ENCODE assay signal across 8 mouse cellular contexts in the genomic region with DNA sequence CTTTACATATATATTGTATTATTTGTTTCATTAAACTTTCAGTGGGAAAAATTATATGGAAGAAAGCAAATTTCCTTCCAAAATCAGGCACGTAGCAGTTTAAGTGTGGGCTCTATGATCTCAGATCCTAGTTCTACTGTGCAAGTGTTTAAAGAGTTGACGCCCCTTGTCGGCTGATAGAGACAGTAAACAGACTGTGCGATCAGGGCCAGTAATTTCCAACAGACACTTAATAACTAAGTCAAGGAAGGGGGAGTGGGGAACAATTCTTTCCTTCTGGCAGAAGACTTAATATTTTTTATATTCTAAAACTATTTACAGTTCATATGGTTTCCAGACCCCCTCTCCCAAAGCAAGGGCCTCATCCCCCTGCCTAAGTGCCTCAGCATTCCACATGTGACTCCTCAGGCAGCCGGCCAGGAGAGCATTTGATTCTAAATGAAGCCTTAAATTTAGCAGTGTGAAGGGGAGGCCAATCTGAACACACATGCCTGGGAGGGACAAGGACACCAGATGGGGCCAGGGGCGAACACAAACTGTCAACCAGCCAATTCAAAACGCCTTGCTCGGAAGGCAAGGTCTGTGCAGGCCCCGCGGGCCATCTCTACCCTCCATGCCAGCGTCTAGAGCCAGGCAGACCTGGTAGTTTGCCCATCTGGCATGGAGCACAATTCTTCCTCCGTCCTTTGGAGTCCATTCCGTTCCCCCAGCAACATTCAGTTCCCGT. TPM values are rescaled to one million over a fixed set of nuclear protein-coding genes. Genes with fewer than 3 reads are reported as not detected.
DNase-seq lines count a peak whose midpoint lies in the region; ATAC-seq lines count a peak whose summit lies in the region.

No protein-coding gene starts in this region.

- DNase-seq in adrenal gland, postnatal 10 days, result peak; percentile 66
- DNase-seq in adrenal gland, adult 18-20 months (ENCODE audit: low spot score in 2 of 2), result no peak
- DNase-seq in urinary bladder, postnatal 14 days (ENCODE audit: low spot score), result peak; percentile 17
- no peak for DNase-seq in urinary bladder, postnatal 25 days (ENCODE audit: low spot score)
- DNase-seq in left cerebral cortex, postnatal 25 days (ENCODE audit: low spot score in 2 of 2), result peak; percentile 9 to 53
- peak; percentile 19 for DNase-seq in right cerebral cortex, adult 18-20 months
- DNase-seq in thymus, adult 18-20 months, result no peak

- peak overlapping the region; percentile 47; the same call in 1 of the 2 replicates for H3K9ac ChIP-seq in heart, embryonic 14.5 days (ENCODE audit: low read length)

- intact Hi-C loops in left cerebral cortex, postnatal 25 days (cut with DNase I), result loop anchor here (1.0 kb wide), 1 partner anchor 21 kb away; no protein-coding TSS in a partner anchor

- no peaks in the 10 kb centered on the region for H3K27me3 ChIP-seq in heart, embryonic 14.5 days (ENCODE audit: control insufficient read depth, insufficient read depth, low read length)

- H3K27ac ChIP-seq in heart, embryonic 14.5 days (replicated peaks in 1 of 2; ENCODE audit: control insufficient read depth in 1 of 2, insufficient read depth in 1 of 2, low read depth in 2 of 2, low read length in 2 of 2), result peak overlapping the region; percentile 97 to 98

- no peaks in the 10 kb centered on the region for H3K9me3 ChIP-seq in heart, embryonic 14.5 days (ENCODE audit: control insufficient read depth, low read length)

- ATAC-seq in heart, embryonic 14.5 days (ENCODE audit: insufficient number of reproducible peaks, insufficient read depth, low FRiP score, low read depth), result peak; percentile 96

- peak overlapping the region; percentile 41 for H3K4me2 ChIP-seq in heart, embryonic 14.5 days (ENCODE audit: low read length)

- H3K4me3 ChIP-seq in heart, embryonic 14.5 days (ENCODE audit: control insufficient read depth in 1 of 2, insufficient read depth in 1 of 2, low read depth in 1 of 2, low read length in 2 of 2), result no peak overlapping the region

- no peaks in the 10 kb centered on the region for H3K36me3 ChIP-seq in heart, embryonic 14.5 days (ENCODE audit: control insufficient read depth, insufficient read depth, low read length)

- peaks cover 11 to 14% of the 10 kb centered on the region in 2 experiments for H3K4me1 ChIP-seq in heart, embryonic 14.5 days (ENCODE audit: control insufficient read depth in 2 of 2, insufficient read depth in 2 of 2, low read length in 2 of 2)

- 23% methylated on average over 14 of the region's 14 CpGs for WGBS in heart, embryonic 14.5 days

RNA-seq across cellular contexts. Expression of gene Atp8b4, which starts 50.1 kb away (rescaled TPM):
- 1 to 10 TPM in 1 of 2 experiments, under 1 TPM in 1; 0.99 to 1.5 TPM for total RNA-seq in adrenal gland, postnatal 10 days (2021)
- 1 to 10 TPM; 1.5 to 3.0 TPM for total RNA-seq in adrenal gland, adult 18-20 months (2021)
- polyA plus RNA-seq in heart, embryonic 14.5 days (2014; fragmentation: Nextera tagmentation; extraction: Ambion mirVana), result 0.08 and 0.16 TPM in 2 replicates
- not detected for total RNA-seq in left cerebral cortex, postnatal 25 days (2021)

Comparison
In these comparisons a context has a peak if more than half of its experiments do, and no peak if none do; other contexts are left out.
1. DNase-seq: peak in adrenal gland, postnatal 10 days (single experiment), urinary bladder, postnatal 14 days (single experiment), left cerebral cortex, postnatal 25 days (2 of 2) and right cerebral cortex, adult 18-20 months (single experiment); none in adrenal gland, adult 18-20 months (0 of 2), urinary bladder, postnatal 25 days (single experiment) and thymus, adult 18-20 months (0 of 2).